Mouse (Mus musculus) B cell, adult 2 months (primary cell): ENCODE measurements around the gene Micu2.

ENCODE experiments used
- DNase-seq, 2 experiments: peaks; one replicate each; pipeline ENCODE4 v3.0.0; 2022

The Micu2 gene

GRCm38 (mm10) chr14:57998526-57999401 lies at the start of gene Micu2:
Gene Micu2, minus strand, starts transcription at chr14:57999262.
- DNase-seq: peak; percentile 87 to 88

- no peak for DNase-seq
Observed at GRCm38 (mm10) chr14:58046639-58047284, 47.7 kb upstream of the Micu2 start.

GRCm38 (mm10) chr14:58036174-58036573 lies 37.1 kb upstream of the Micu2 start:
- no peak for DNase-seq

GRCm38 (mm10) chr14:58034567-58034966 lies 35.5 kb upstream of the Micu2 start:
- peak; percentile 64 to 70 for DNase-seq

GRCm38 (mm10) chr14:58018869-58019268 lies 19.8 kb upstream of the Micu2 start:
- DNase-seq: no peak

- DNase-seq: no peak
Observed at GRCm38 (mm10) chr14:58003852-58004251, 4.8 kb upstream of the Micu2 start.

GRCm38 (mm10) chr14:58002161-58002560 lies 3.1 kb upstream of the Micu2 start:
- no peak for DNase-seq

- no peak for DNase-seq
Observed at GRCm38 (mm10) chr14:57999402-57999734, 306 bp upstream of the Micu2 start.

- no peak for DNase-seq
Observed at GRCm38 (mm10) chr14:57997431-57997830, 1.6 kb downstream of the Micu2 start.

- DNase-seq: no peak
Observed at GRCm38 (mm10) chr14:57996210-57996609, 2.9 kb downstream of the Micu2 start.

GRCm38 (mm10) chr14:57991761-57992160 lies 7.3 kb downstream of the Micu2 start:
- no peak for DNase-seq

GRCm38 (mm10) chr14:57989162-57989561 lies 9.9 kb downstream of the Micu2 start:
- no peak for DNase-seq

GRCm38 (mm10) chr14:57985780-57986179 lies 13.3 kb downstream of the Micu2 start:
- no peak for DNase-seq

GRCm38 (mm10) chr14:57982450-57982849 lies 16.6 kb downstream of the Micu2 start:
- DNase-seq: no peak

GRCm38 (mm10) chr14:57981720-57982418 lies 17.2 kb downstream of the Micu2 start:
- no peak for DNase-seq

- DNase-seq: no peak
Observed at GRCm38 (mm10) chr14:57980776-57981175, 18.3 kb downstream of the Micu2 start.

- DNase-seq: no peak
Observed at GRCm38 (mm10) chr14:57980179-57980578, 18.9 kb downstream of the Micu2 start.

- no peak for DNase-seq
Observed at GRCm38 (mm10) chr14:57978144-57978543, 20.9 kb downstream of the Micu2 start.

- DNase-seq: no peak
Observed at GRCm38 (mm10) chr14:57975656-57976055, 23.4 kb downstream of the Micu2 start.

- DNase-seq: no peak
Observed at GRCm38 (mm10) chr14:57971986-57972525, 27.0 kb downstream of the Micu2 start.

GRCm38 (mm10) chr14:57968873-57969272 lies 30.2 kb downstream of the Micu2 start:
- DNase-seq: no peak

- DNase-seq: no peak
Observed at GRCm38 (mm10) chr14:57967080-57967797, 31.8 kb downstream of the Micu2 start.

- DNase-seq: no peak
Observed at GRCm38 (mm10) chr14:57961861-57962260, 37.2 kb downstream of the Micu2 start.
